Mouse (Mus musculus): ENCODE data around the gene Med27.

GRCm38 (mm10) chr2:29495271-29495670 is 148.7 kb downstream of the Med27 start:
- TF ChIP-seq POLR2A (IDR thresholded peaks at IDR 0.05; ENCODE audit: low read depth, low read length) (no peak), CTCF (IDR thresholded peaks at IDR 0.05; ENCODE audit: borderline replicate concordance, insufficient read depth, low read length) (no peak)

All from embryonic fibroblast, embryonic 13.5 days (primary cell).